ENCODE assay signal across 9 mouse cellular contexts in genomic region chr11:87579713-87580112, GRCm38 (mm10). TPM values are rescaled to one million over a fixed set of nuclear protein-coding genes. Genes with fewer than 3 reads are reported as not detected.
DNase-seq lines count a peak whose midpoint lies in the region; ATAC-seq lines count a peak whose summit lies in the region.
"Had no signal": no experiment of that assay in that cellular context is flagged by ENCODE, and none has a peak within 500 bp of the region (broad histone marks: within the 10 kb centered on the region; RNA-seq: fewer than 3 reads in every experiment).

No protein-coding gene starts in this region.

- H3K9me3 ChIP-seq in kidney, embryonic 14.5 days (ENCODE audit: control insufficient read depth, low read length) = no peaks in the 10 kb centered on the region
- H3K9me3 ChIP-seq in limb, embryonic 13.5 days = no peaks in the 10 kb centered on the region

- peak; percentile 10; the same call in 1 of the 2 replicates for ATAC-seq in cerebellum, adult (ENCODE audit: insufficient number of reproducible peaks, low FRiP score, low TSS enrichment)
- no peak for ATAC-seq in kidney, embryonic 14.5 days (ENCODE audit: low FRiP score, low TSS enrichment)
- ATAC-seq in limb, embryonic 13.5 days (ENCODE audit: low FRiP score, low read depth) = no peak

- H3K9ac ChIP-seq in kidney, embryonic 14.5 days (ENCODE audit: low read depth, low read length) = peak overlapping the region; percentile 28; the same call in 1 of the 2 replicates
- H3K9ac ChIP-seq in limb, embryonic 13.5 days = no peak overlapping the region

- peaks cover 26% of the 10 kb centered on the region; the same call in 1 of the 2 replicates for H3K4me1 ChIP-seq in kidney, embryonic 14.5 days (ENCODE audit: control insufficient read depth, insufficient read depth, low read length)
- H3K4me1 ChIP-seq in limb, embryonic 13.5 days = peaks cover 17% of the 10 kb centered on the region

- no peaks in the 10 kb centered on the region for H3K36me3 ChIP-seq in kidney, embryonic 14.5 days (ENCODE audit: control insufficient read depth, insufficient read depth, low read length)
- H3K36me3 ChIP-seq in limb, embryonic 13.5 days = no peaks in the 10 kb centered on the region

- no peak for DNase-seq in cerebellum, adult 9-10 months
- DNase-seq in kidney, postnatal 36 days = no peak
- DNase-seq in lung, postnatal 25 days (ENCODE audit: low spot score) = peak; percentile 70
- DNase-seq in ovary, postnatal 10 days (ENCODE audit: low spot score) = no peak
- no peak for DNase-seq in spleen, postnatal 4 days (ENCODE audit: low spot score in 2 of 2)
- DNase-seq: adrenal gland, postnatal 14 days had no signal

- peak overlapping the region; percentile 92 for H3K4me2 ChIP-seq in kidney, embryonic 14.5 days (replicated peaks; ENCODE audit: low read depth, low read length)
- H3K4me2 ChIP-seq in limb, embryonic 13.5 days (replicated peaks) = 0 out of 2 replicates have a peak overlapping the region, but pooled peaks have one; percentile 93

- H3K27me3 ChIP-seq in kidney, embryonic 14.5 days (ENCODE audit: control insufficient read depth, insufficient read depth, low read length) = no peaks in the 10 kb centered on the region
- peaks cover 13% of the 10 kb centered on the region for H3K27me3 ChIP-seq in limb, embryonic 13.5 days

- WGBS in kidney, embryonic 14.5 days = 65% methylated on average over 1 of the region's 1 CpGs
- WGBS in limb, embryonic 13.5 days = 56% methylated on average over 1 of the region's 1 CpGs

- no peak overlapping the region for H3K27ac ChIP-seq in kidney, embryonic 14.5 days (ENCODE audit: low read depth, low read length)
- no peak overlapping the region for H3K27ac ChIP-seq in limb, embryonic 13.5 days

- H3K4me3 ChIP-seq in kidney, embryonic 14.5 days (ENCODE audit: low read length) = no peak overlapping the region
- H3K4me3 ChIP-seq in limb, embryonic 13.5 days = no peak overlapping the region

RNA-seq across cellular contexts. Expression of gene Sept4, which starts 11.0 kb away (rescaled TPM):
- 35.6 and 37.9 TPM in 2 replicates for polyA plus RNA-seq in kidney, embryonic 14.5 days (2014; fragmentation: Nextera tagmentation; extraction: Ambion mirVana)
- 21.2 and 23.3 TPM in 2 replicates for polyA plus RNA-seq in limb, embryonic 13.5 days (2015; fragmentation: Nextera tagmentation; extraction: Ambion mirVana)

RNA-seq across cellular contexts. Expression of gene Mtmr4, which starts 12.2 kb away (rescaled TPM):
- 20.2 and 44.3 TPM in 2 replicates for polyA plus RNA-seq in kidney, embryonic 14.5 days (2014; fragmentation: Nextera tagmentation; extraction: Ambion mirVana)
- 31.1 and 38.9 TPM in 2 replicates for polyA plus RNA-seq in limb, embryonic 13.5 days (2015; fragmentation: Nextera tagmentation; extraction: Ambion mirVana)

RNA-seq across cellular contexts. Expression of gene Gm11492, which starts 13.3 kb away (rescaled TPM):
- polyA plus RNA-seq in kidney, embryonic 14.5 days (2014; fragmentation: Nextera tagmentation; extraction: Ambion mirVana) = not detected in 2 replicates
- not detected in 2 replicates for polyA plus RNA-seq in limb, embryonic 13.5 days (2015; fragmentation: Nextera tagmentation; extraction: Ambion mirVana)

RNA-seq across cellular contexts. Expression of gene Hsf5, which starts 37.3 kb away (rescaled TPM):
- 0.23 and 0.24 TPM in 2 replicates for polyA plus RNA-seq in kidney, embryonic 14.5 days (2014; fragmentation: Nextera tagmentation; extraction: Ambion mirVana)
- 0.29 and 0.42 TPM in 2 replicates for polyA plus RNA-seq in limb, embryonic 13.5 days (2015; fragmentation: Nextera tagmentation; extraction: Ambion mirVana)
